Mouse (Mus musculus): ENCODE data around the gene Kdm2b.

DNA sequence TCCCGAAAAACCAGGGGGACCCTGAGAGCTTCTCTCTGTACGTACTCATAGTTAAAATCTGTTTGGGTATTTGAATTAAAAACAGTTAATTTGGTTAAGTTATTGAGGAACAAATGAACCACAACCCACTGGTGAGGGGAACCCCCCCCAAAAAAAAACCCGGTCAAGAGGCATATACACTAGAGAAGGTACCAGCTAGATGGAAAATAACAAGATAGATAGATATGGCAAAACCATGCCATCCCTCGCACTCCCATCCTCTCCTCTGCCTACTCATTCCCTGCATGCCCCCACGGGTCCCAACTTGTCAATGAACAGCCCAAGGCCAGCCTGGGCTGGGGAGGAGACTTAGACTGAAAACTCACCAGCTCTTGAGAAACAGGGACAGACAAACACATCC lies 5.1 kb downstream of the Kdm2b start:
- TF ChIP-seq CTCF (conservative IDR thresholded peaks at IDR 0.05; ENCODE audit: insufficient read depth, insufficient read length, low read depth, low read length) (no peak), POLR2A (IDR thresholded peaks at IDR 0.05; ENCODE audit: low read depth, low read length) (no peak)
